Mouse (Mus musculus) liver, adult (tissue): ENCODE results near the gene Rad23a.

Experiments
- GATA4 ChIP-seq: IDR thresholded peaks from 2 replicates; pipeline ENCODE4 v1.6.1; 2014; ENCODE audit warnings: mild to moderate bottlenecking, low read length; ENCODE audit not compliant: insufficient replicate concordance

Gene Rad23a

GRCm38 (mm10) chr8:84799999-84800831, 40.2 kb downstream of the Rad23a start, which contains the start of gene Nfix:
TSS of gene Nfix (minus strand) at chr8:84800344.
- TF ChIP-seq GATA4, result no peak

- no peak for TF ChIP-seq GATA4
Observed at GRCm38 (mm10) chr8:84799136-84799931, 41.1 kb downstream of the Rad23a start.

- no peak for TF ChIP-seq GATA4
Observed at GRCm38 (mm10) chr8:84798446-84799135, 41.9 kb downstream of the Rad23a start.

GRCm38 (mm10) chr8:84797971-84798370, 42.5 kb downstream of the Rad23a start:
- no peak for TF ChIP-seq GATA4

GRCm38 (mm10) chr8:84797256-84797797, 43.1 kb downstream of the Rad23a start:
- TF ChIP-seq GATA4, result no peak

GRCm38 (mm10) chr8:84794486-84794885, 46.0 kb downstream of the Rad23a start:
- no peak for TF ChIP-seq GATA4

- no peak for TF ChIP-seq GATA4
Observed at GRCm38 (mm10) chr8:84793791-84794485, 46.5 kb downstream of the Rad23a start.

GRCm38 (mm10) chr8:84793134-84793533, 47.3 kb downstream of the Rad23a start:
- TF ChIP-seq GATA4, result no peak

- no peak for TF ChIP-seq GATA4
Observed at GRCm38 (mm10) chr8:84792429-84792947, 48.0 kb downstream of the Rad23a start.

- TF ChIP-seq GATA4, result no peak
Observed at GRCm38 (mm10) chr8:84790537-84790936, 49.9 kb downstream of the Rad23a start.

- TF ChIP-seq GATA4, result no peak
Observed at GRCm38 (mm10) chr8:84789855-84790486, 50.5 kb downstream of the Rad23a start.

GRCm38 (mm10) chr8:84789345-84789744, 51.1 kb downstream of the Rad23a start:
- no peak for TF ChIP-seq GATA4

- no peak for TF ChIP-seq GATA4
Observed at GRCm38 (mm10) chr8:84788896-84789295, 51.6 kb downstream of the Rad23a start.
